Mouse (Mus musculus): ENCODE data around the gene Rasgef1a.

GRCm38 (mm10) chr6:118046511-118046910 is 35.3 kb downstream of the Rasgef1a start:
- TF ChIP-seq POLR2A (IDR thresholded peaks at IDR 0.05; ENCODE audit: control insufficient read depth in 1 of 2, insufficient read depth in 1 of 2, low read depth in 1 of 2, low read length in 2 of 2, poor library complexity in 1 of 2), result no peak
- TF ChIP-seq CTCF (IDR thresholded peaks at IDR 0.05 in 2 of 3, conservative IDR thresholded peaks at IDR 0.05 in 1 of 3; ENCODE audit: control insufficient read depth in 1 of 3, insufficient read depth in 1 of 3, low read depth in 2 of 3, low read length in 3 of 3, poor library complexity in 1 of 3, severe bottlenecking in 1 of 3), result no peak
- no peak for TF ChIP-seq SMC3 (IDR thresholded peaks at IDR 0.05; ENCODE audit: low read depth, low read length)
- TF ChIP-seq POLR2AphosphoS2 (IDR thresholded peaks at IDR 0.05; ENCODE audit: low read length), result no peak
- TF ChIP-seq NRF1 (IDR thresholded peaks at IDR 0.05; ENCODE audit: insufficient read depth, low read depth, low read length, poor library complexity, severe bottlenecking), result no peak
- TF ChIP-seq MEF2A (IDR thresholded peaks at IDR 0.05; ENCODE audit: extremely low read depth, insufficient replicate concordance, low read depth, low read length, poor library complexity, severe bottlenecking), result no peak
- no peak for TF ChIP-seq KAT2A (conservative IDR thresholded peaks at IDR 0.05; ENCODE audit: low read depth, low read length)
- no peak for TF ChIP-seq HCFC1 (IDR thresholded peaks at IDR 0.05; ENCODE audit: low read depth, low read length)
- TF ChIP-seq ZC3H11A (IDR thresholded peaks at IDR 0.05; ENCODE audit: low read depth, low read length), result no peak
- TF ChIP-seq CHD2 (IDR thresholded peaks at IDR 0.05; ENCODE audit: low read length), result no peak
- TF ChIP-seq UBTF (IDR thresholded peaks at IDR 0.05; ENCODE audit: borderline replicate concordance, insufficient read depth, low read depth, low read length), result no peak
